Mouse (Mus musculus) left cerebral cortex, postnatal 36 days (tissue): Measurements from ENCODE around the gene Zmat5. TPM values are rescaled to one million over a fixed set of nuclear protein-coding genes. Genes with fewer than 3 reads are reported as not detected.
"Not testable (repeated sequence)": the region's sequence is repeated elsewhere in the genome, so short reads cannot be mapped to it uniquely, and the experiment has no call there.

Experiments used
- DNase-seq, 2 experiments: peaks; one replicate each; pipeline ENCODE4 v3.0.0; 2021 to 2022; ENCODE audit warnings: low spot score in 2 of 2, mixed read lengths in 1 of 2
- intact Hi-C: fragments of 180-260 bp; cut with DNase I; formaldehyde crosslinking; loops from one replicate; pipeline ENCODE4 v1.15.1; 2025
- total RNA-seq, 2 experiments: library from RNA; stranded (reverse); gene quantifications; 2 replicates each; pipeline ENCODE4 v1.2.3; 2021

Gene Zmat5
- total RNA-seq, 2 experiments from 2014 or later, result 31.8 to 32.9 TPM

- no peak for DNase-seq
- intact Hi-C loops, result no loop called here
These were observed 16.6 kb upstream of the Zmat5 start for GRCm38 (mm10) chr11:4687874-4688273.

DNA sequence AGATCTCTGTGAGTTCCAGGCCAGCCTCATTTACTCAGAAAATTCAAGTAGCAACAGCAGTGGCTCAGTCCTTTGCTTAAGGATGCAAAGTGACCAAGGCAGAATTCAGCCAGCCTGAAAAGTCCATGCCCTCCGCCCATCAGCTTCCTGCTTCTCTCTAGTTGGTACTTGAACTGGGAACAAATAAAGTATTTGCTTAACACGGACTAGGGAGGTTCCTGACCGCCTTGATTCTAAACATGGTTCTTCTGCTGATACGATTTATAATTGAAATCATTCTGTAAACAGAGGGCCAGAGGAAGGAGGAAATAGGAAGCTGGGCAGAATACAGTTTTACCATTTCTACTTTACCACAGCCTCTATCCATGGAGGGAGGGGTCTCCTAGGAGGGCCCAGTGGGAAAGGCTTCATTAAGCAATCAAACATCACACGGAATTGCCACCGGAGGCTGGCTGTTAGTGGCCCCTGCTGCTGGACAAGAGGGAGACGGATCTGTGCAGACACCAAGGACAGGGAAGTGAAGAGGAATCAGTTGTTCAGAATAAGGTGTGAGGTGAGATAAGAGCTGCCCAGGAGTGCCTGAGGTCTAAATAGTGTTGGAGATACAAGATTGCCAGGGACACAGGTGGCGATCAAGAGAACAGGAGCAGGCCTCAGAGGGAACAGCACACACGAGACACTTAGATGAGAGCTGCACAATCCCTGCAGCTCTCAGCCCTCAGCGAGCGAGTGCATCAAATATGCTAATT is 15.7 kb upstream of the Zmat5 start:
- intact Hi-C loops, result no loop called here

GRCm38 (mm10) chr11:4690353-4690752 is 14.1 kb upstream of the Zmat5 start:
- intact Hi-C loops, result loop anchor here (10.0 kb wide), 1 partner anchor 256 kb away; no protein-coding TSS in a partner anchor

More for the DNA sequence above, 15.7 kb upstream of the Zmat5 start:
- no peak for DNase-seq

GRCm38 (mm10) chr11:4691213-4691612 is 13.3 kb upstream of the Zmat5 start:
- DNase-seq, result no peak
- intact Hi-C loops, result loop anchor here (10.0 kb wide), 1 partner anchor 256 kb away; no protein-coding TSS in a partner anchor

More at GRCm38 (mm10) chr11:4690353-4690752, 14.1 kb upstream of the Zmat5 start:
- no peak for DNase-seq

DNA sequence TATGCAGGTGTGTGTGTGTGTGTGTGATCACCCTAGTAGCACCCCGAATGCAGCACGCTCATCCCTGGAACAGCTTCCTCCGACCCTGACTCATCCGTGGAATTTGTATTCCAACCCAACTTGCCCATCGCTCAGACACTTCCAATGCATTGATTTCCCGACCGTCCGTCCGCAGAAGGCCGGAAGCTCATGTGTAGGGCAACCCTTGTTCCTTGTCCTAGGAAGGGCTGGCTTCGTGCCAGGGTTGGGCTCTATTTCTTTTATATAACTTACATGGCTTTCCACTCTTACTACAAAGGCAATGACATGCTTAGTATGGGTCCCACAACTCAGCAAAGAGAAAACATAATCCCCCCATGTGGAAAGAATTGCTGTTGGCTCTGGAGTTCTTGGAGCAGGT is 12.3 kb upstream of the Zmat5 start:
- no peak for DNase-seq
- intact Hi-C loops, result loop anchor here (10.0 kb wide), 1 partner anchor 257 kb away; no protein-coding TSS in a partner anchor

- DNase-seq, result peak; percentile 74 to 75
- intact Hi-C loops, result loop anchor here (10.0 kb wide), 1 partner anchor 263 kb away; no protein-coding TSS in a partner anchor
These were observed 7.2 kb upstream of the Zmat5 start for GRCm38 (mm10) chr11:4697043-4697983.

- DNase-seq, result no peak
- intact Hi-C loops, result no loop called here
These were observed 3.8 kb upstream of the Zmat5 start for GRCm38 (mm10) chr11:4700726-4701125.

DNA sequence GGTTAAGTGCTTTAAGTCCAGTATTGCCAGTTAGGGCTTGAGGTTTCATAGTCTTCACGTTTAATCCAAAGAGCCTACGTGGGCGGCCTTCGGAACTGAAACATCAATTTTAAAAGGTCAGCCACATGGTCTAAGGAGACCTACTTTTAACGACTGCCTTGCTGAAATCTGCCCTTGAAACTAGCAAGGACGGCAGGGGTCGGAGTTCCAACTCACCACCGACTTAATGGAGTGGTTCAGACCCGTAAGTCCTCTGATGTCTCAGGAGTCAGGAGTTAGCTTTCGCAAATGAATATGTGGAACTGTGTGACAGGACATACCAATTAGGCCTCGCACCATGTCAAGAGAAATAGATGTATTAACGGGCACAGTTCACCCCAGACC is 798 bp upstream of the Zmat5 start:
- intact Hi-C loops, result no loop called here
- no peak for DNase-seq

- intact Hi-C loops, result no loop called here
- no peak for DNase-seq
These were observed 700 bp downstream of the Zmat5 start for GRCm38 (mm10) chr11:4705178-4705577.

- DNase-seq, intact Hi-C loops: not testable (repeated sequence)
These were observed 5.7 kb downstream of the Zmat5 start for GRCm38 (mm10) chr11:4710188-4710587.

- intact Hi-C loops, result no loop called here
- DNase-seq, result no peak
These were observed 8.3 kb downstream of the Zmat5 start for GRCm38 (mm10) chr11:4712822-4713221.

DNA sequence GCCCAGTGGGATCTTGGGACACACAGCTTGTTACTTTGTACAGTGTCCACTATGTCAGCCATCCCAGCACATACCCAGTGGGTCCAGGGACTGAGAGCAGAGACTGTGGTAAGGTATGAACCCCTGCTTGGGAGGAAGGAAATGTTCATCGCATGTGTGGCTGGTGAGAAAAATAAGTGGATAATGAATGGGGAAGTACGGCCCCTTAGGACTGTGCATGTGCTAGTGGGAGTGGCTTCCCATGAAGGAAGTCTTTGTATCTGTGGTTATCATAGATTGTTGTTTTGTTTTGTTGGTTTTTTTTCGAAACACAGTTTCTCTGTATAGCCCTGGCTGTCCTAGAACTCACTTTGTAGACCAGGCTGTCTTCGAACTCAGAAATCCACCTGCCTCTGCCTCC is 10.2 kb downstream of the Zmat5 start:
- DNase-seq, result no peak
- intact Hi-C loops, result no loop called here

DNA sequence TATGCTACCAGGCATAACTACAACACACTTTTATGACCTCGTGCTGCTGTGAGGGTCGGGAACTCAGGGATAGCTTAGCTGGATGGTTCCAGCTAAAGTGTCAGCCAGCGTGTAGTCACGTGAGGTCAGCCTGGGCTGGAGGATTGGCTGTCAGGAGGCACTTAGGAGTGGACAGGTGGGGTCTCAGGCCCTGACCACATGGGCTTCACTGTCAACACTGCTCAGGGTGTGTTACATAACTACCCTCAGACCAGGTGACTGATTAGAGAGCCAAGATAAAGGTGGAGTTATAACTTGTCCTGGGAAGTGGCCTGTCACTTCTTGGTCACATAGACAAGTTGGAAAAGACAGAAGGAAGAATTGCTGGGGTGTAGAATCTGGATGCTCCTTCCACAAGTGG is 11.1 kb downstream of the Zmat5 start:
- intact Hi-C loops, result no loop called here

GRCm38 (mm10) chr11:4716530-4717236 is 12.2 kb downstream of the Zmat5 start:
- intact Hi-C loops, result no loop called here
- no peak for DNase-seq

More for the DNA sequence above, 11.1 kb downstream of the Zmat5 start:
- no peak for DNase-seq

DNA sequence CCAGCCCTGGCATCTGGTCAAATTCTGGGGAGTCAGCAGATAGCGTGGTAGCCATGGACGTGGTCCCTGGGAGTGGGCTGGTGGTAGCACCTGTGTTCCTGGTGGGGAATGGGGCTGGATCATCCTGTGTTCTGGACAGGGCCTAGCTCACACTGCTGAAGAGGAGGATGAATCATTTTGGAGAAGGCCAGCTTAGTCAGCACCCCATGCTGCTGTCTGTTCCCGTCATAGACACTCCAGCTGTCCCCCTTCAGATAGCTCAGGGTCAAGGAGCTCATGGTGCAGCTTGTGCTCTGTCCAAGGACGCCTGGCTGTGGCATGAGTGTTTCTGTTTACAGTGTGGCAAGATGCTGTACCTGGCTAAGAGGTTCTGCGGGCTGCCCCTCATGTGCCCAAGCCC is 14.1 kb downstream of the Zmat5 start:
- DNase-seq, result no peak
- intact Hi-C loops, result no loop called here

GRCm38 (mm10) chr11:4719961-4720360 is 15.5 kb downstream of the Zmat5 start:
- DNase-seq, result no peak
- intact Hi-C loops, result no loop called here

GRCm38 (mm10) chr11:4720393-4720792 is 15.9 kb downstream of the Zmat5 start:
- DNase-seq, result no peak
- intact Hi-C loops, result no loop called here

DNA sequence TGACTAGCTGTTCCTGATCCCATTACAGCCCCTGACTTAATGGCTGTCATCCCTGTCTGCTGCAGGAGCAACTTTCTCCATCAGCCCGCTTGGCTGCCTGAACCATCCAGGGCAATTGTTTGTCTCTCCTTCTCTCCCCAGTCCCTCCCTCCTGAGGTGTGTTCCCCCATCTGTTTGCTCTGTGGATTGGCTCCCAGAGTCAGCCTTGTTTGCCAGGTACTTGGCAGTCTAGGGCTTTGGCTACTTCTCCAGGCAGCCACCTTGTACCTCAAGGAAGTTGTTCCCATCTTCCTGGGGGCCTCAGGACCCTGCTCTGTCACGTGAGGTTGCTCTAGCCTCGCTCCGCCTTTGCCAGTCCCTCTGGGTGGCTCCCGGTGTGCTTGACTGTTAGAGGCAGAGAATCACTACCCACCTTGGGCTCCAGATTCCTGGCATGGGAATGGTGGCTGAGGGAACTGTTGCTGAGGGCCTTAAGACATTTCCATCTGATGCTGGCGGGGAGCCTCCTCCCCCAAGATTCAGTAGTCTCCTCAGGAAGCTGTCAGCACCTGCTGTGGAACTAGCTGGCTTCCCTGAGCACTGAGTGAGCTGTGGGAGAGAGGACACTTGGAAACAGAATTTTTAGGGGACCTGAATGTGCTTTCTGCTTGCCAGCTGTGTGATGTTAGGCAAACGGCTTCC is 16.6 kb downstream of the Zmat5 start:
- intact Hi-C loops, result no loop called here
- DNase-seq, result peak; percentile 31 to 35

- intact Hi-C loops, result no loop called here
- DNase-seq, result no peak
These were observed 17.2 kb downstream of the Zmat5 start for GRCm38 (mm10) chr11:4721728-4722127.
